Mouse (Mus musculus) embryonic facial prominence, embryonic 12.5 days (tissue): ENCODE measurements at regions not wholly inside any gene's neighbourhood (a gene's known extent, or its start where the extent isn't known, plus 50 kb on each side); places are given as distances from the start of the nearest gene placed in this dataset.

Experiments used
- ATAC-seq: fragments of 200-750 bp; cut with Nextera tagmentation; 2 replicates; pipeline ENCODE4 v1.8.0; 2017; ENCODE audit not compliant: insufficient number of reproducible peaks, insufficient read depth, low FRiP score, low TSS enrichment
- H3K27ac ChIP-seq: fragments of 300-500 bp; sonication (generic); 2 replicates; pipeline ENCODE4 v1.5.1; 2016; ENCODE audit warnings: mild to moderate bottlenecking
- H3K27me3 ChIP-seq: fragments of 300-500 bp; sonication (generic); 2 replicates; pipeline ENCODE4 v1.6.1; 2016; ENCODE audit warnings: mild to moderate bottlenecking, moderate library complexity
- H3K36me3 ChIP-seq: fragments of 300-500 bp; sonication (generic); 2 replicates; pipeline ENCODE4 v1.6.1; 2016; ENCODE audit warnings: mild to moderate bottlenecking
- H3K4me1 ChIP-seq: fragments of 300-500 bp; sonication (generic); 2 replicates; pipeline ENCODE4 v1.6.1; 2016
- H3K4me2 ChIP-seq: fragments of 300-500 bp; sonication (generic); replicated peaks from 2 replicates; pipeline ENCODE4 v1.6.1; 2016; ENCODE audit warnings: mild to moderate bottlenecking, moderate library complexity
- H3K4me3 ChIP-seq: fragments of 300-500 bp; sonication (generic); 2 replicates; pipeline ENCODE4 v1.5.1; 2016; ENCODE audit warnings: mild to moderate bottlenecking
- H3K9ac ChIP-seq: fragments of 300-500 bp; sonication (generic); 2 replicates; pipeline ENCODE4 v1.6.1; 2016; ENCODE audit warnings: mild to moderate bottlenecking, moderate library complexity
- H3K9me3 ChIP-seq: fragments of 300-500 bp; sonication (generic); 2 replicates; pipeline ENCODE4 v1.6.1; 2016; ENCODE audit warnings: mild to moderate bottlenecking, moderate library complexity
- WGBS: fragments of 180-500 bp; shearing (Covaris S2); methylation state at CpG from one replicate; pipeline ENCODE4 v1.1.7; 2016; 5-methylcytosine and 5-hydroxymethylcytosine counted together

GRCm38 (mm10) chr1:135665484-135665883 lies 54.4 kb upstream of the Csrp1 start:
- Histone ChIP-seq H3K27me3 (no peaks in the 10 kb centered on the region), H3K4me1 (peaks cover 27% of the 10 kb centered on the region), H3K4me3 (no peak overlapping the region), H3K27ac (no peak overlapping the region), H3K4me2 (no peak overlapping the region), H3K9ac (no peak overlapping the region), H3K36me3 (no peaks in the 10 kb centered on the region), H3K9me3 (no peaks in the 10 kb centered on the region)
- no peak for ATAC-seq
- WGBS = 58% methylated on average over 8 of the region's 8 CpGs

GRCm38 (mm10) chr1:135668331-135668730 lies 51.5 kb upstream of the Csrp1 start:
- H3K4me2 ChIP-seq = no peak overlapping the region
- no peak overlapping the region for H3K27ac ChIP-seq
- no peaks in the 10 kb centered on the region for H3K9me3 ChIP-seq
- no peak overlapping the region for H3K9ac ChIP-seq
- H3K4me3 ChIP-seq = no peak overlapping the region
- H3K36me3 ChIP-seq = no peaks in the 10 kb centered on the region
- peak; percentile 73; the same call in 1 of the 2 replicates for ATAC-seq
- peaks cover 41% of the 10 kb centered on the region for H3K4me1 ChIP-seq
- no peaks in the 10 kb centered on the region for H3K27me3 ChIP-seq
- 34% methylated on average over 3 of the region's 3 CpGs for WGBS

GRCm38 (mm10) chr1:135668951-135669350 lies 50.9 kb upstream of the Csrp1 start:
- WGBS = 76% methylated on average over 7 of the region's 7 CpGs
- no peak overlapping the region for H3K4me3 ChIP-seq
- ATAC-seq = no peak
- H3K36me3 ChIP-seq = no peaks in the 10 kb centered on the region
- H3K4me2 ChIP-seq = no peak overlapping the region
- H3K4me1 ChIP-seq = peaks cover 41% of the 10 kb centered on the region
- H3K27me3 ChIP-seq = no peaks in the 10 kb centered on the region
- H3K9ac ChIP-seq = no peak overlapping the region
- H3K9me3 ChIP-seq = no peaks in the 10 kb centered on the region
- H3K27ac ChIP-seq = no peak overlapping the region

GRCm38 (mm10) chr1:135669803-135670202 lies 50.1 kb upstream of the Csrp1 start:
- Histone ChIP-seq H3K9ac (no peak overlapping the region), H3K4me2 (no peak overlapping the region), H3K4me3 (no peak overlapping the region), H3K27ac (no peak overlapping the region), H3K4me1 (peaks cover 41% of the 10 kb centered on the region), H3K9me3 (no peaks in the 10 kb centered on the region), H3K36me3 (no peaks in the 10 kb centered on the region), H3K27me3 (no peaks in the 10 kb centered on the region)
- ATAC-seq = no peak
- 71% methylated on average over 7 of the region's 7 CpGs for WGBS
